Mouse (Mus musculus): Measurements from ENCODE around the gene Platr17. TPM values are rescaled to one million over a fixed set of nuclear protein-coding genes. Genes with fewer than 3 reads are reported as not detected.

Platr17 gene
- total and polyA plus RNA-seq, 3 experiments = not detected

- peak; percentile 53; the same call in 1 of the 2 replicates for TF ChIP-seq HCFC1 (IDR thresholded peaks at IDR 0.05; ENCODE audit: low read depth, low read length)
Observed at GRCm38 (mm10) chr17:33919351-33920281, 14.7 kb downstream of the Platr17 start (continued).

- dilution Hi-C loops (cut with MboI; ENCODE audit: extremely low pct_ligation_motif_present, extremely low pct_unique_long_range_greater_than_20kb, low sequenced_read_pairs) (no loop called here), in situ Hi-C loops (cut with MboI; ENCODE audit: low pct_ligation_motif_present, low pct_unique_long_range_greater_than_20kb, low sequenced_read_pairs) (no loop called here)
- peak; percentile 85 for DNase-seq (ENCODE audit: extremely low read depth)
- peaks cover 27 to 38% of the 10 kb centered on the region in 2 experiments for H3K4me1 ChIP-seq (ENCODE audit: control insufficient read depth in 1 of 2, insufficient read depth in 2 of 2)
- H3K36me3 ChIP-seq (replicated peaks in 1 of 2; ENCODE audit: control insufficient read depth in 1 of 2, insufficient read depth in 1 of 2, low read length in 1 of 2) = peaks cover 42 to 61% of the 10 kb centered on the region in 2 experiments
- H3K27me3 ChIP-seq (replicated peaks) = no peaks in the 10 kb centered on the region
- peak overlapping the region; percentile 81 for H3K9ac ChIP-seq (ENCODE audit: insufficient read depth, low read depth)
- peak overlapping the region; percentile 71 to 99 (median 83) for H3K4me3 ChIP-seq (replicated peaks in 1 of 3; ENCODE audit: low read depth in 2 of 3, low read length in 2 of 3, poor library complexity in 1 of 3)
- H3K79me2 ChIP-seq (replicated peaks; ENCODE audit: control insufficient read depth, extremely low read depth, insufficient read depth, poor library complexity, severe bottlenecking) = peaks cover 22% of the 10 kb centered on the region
- peak overlapping the region; percentile 85 for H3K4me2 ChIP-seq (ENCODE audit: insufficient read depth, low read depth, poor library complexity, severe bottlenecking)
- peaks cover 10% of the 10 kb centered on the region for H3K9me3 ChIP-seq (replicated peaks; ENCODE audit: low read length)
- peak overlapping the region; percentile 93 for H3K27ac ChIP-seq (ENCODE audit: insufficient read depth, low read depth)
- TF ChIP-seq KAT2A (IDR thresholded peaks at IDR 0.05; ENCODE audit: insufficient replicate concordance, low read length) = no peak
- TF ChIP-seq ZKSCAN1 (IDR thresholded peaks at IDR 0.05; ENCODE audit: borderline replicate concordance, low read depth, low read length) = no peak
- TF ChIP-seq NRF1 (IDR thresholded peaks at IDR 0.05; ENCODE audit: low read depth, low read length) = 0 out of 2 replicates have a peak, but pooled peaks have one; percentile 4
- no peak for TF ChIP-seq ZNF384 (IDR thresholded peaks at IDR 0.05; ENCODE audit: low read depth, low read length)
- TF ChIP-seq ETS1 (conservative IDR thresholded peaks at IDR 0.05; ENCODE audit: low read depth, low read length) = peak; percentile 19; the same call in 1 of the 2 replicates
- TF ChIP-seq PAX5 (IDR thresholded peaks at IDR 0.05; ENCODE audit: low read length) = no peak
- TF ChIP-seq HCFC1 (IDR thresholded peaks at IDR 0.05; ENCODE audit: low read depth, low read length) = no peak
- peak; percentile 65 for TF ChIP-seq JUND (conservative IDR thresholded peaks at IDR 0.05; ENCODE audit: low read depth, low read length)
- TF ChIP-seq CHD1 (IDR thresholded peaks at IDR 0.05; ENCODE audit: low read depth, low read length) = 0 out of 2 replicates have a peak, but pooled peaks have one; percentile 73
- TF ChIP-seq RAD21 (IDR thresholded peaks at IDR 0.05; ENCODE audit: low read depth, low read length) = peak; percentile 39
- no peak for TF ChIP-seq MAZ (IDR thresholded peaks at IDR 0.05; ENCODE audit: low read depth, low read length)
- no peak; the same call in none of the 2 replicates for TF ChIP-seq EP300 (IDR thresholded peaks at IDR 0.05; ENCODE audit: low read length)
- peak; percentile 78 for TF ChIP-seq IRF4 (IDR thresholded peaks at IDR 0.05; ENCODE audit: low read depth, low read length)
- 0 out of 2 replicates have a peak, but pooled peaks have one; percentile 45 for TF ChIP-seq MYC (IDR thresholded peaks at IDR 0.05; ENCODE audit: low read depth, low read length)
- TF ChIP-seq E2F4 (IDR thresholded peaks at IDR 0.05; ENCODE audit: insufficient replicate concordance, low read depth, low read length) = no peak
- TF ChIP-seq POLR2AphosphoS2 (IDR thresholded peaks at IDR 0.05; ENCODE audit: low read depth, low read length) = no peak
- TF ChIP-seq NELFE (IDR thresholded peaks at IDR 0.05; ENCODE audit: low read depth, low read length) = no peak
- TF ChIP-seq TCF12 (IDR thresholded peaks at IDR 0.05; ENCODE audit: low read depth, low read length) = 0 out of 2 replicates have a peak, but pooled peaks have one; percentile 23
- peak; percentile 48; the same call in 1 of the 2 replicates for TF ChIP-seq SMC3 (IDR thresholded peaks at IDR 0.05; ENCODE audit: low read depth, low read length)
- peak; percentile 63; the same call in 1 of the 2 replicates for TF ChIP-seq MXI1 (IDR thresholded peaks at IDR 0.05; ENCODE audit: low read depth, low read length)
- TF ChIP-seq MEF2A (IDR thresholded peaks at IDR 0.05; ENCODE audit: borderline replicate concordance, low read depth, low read length) = peak; percentile 37; the same call in 1 of the 2 replicates
- no peak; the same call in 1 of the 2 replicates for TF ChIP-seq ZMIZ1 (IDR thresholded peaks at IDR 0.05; ENCODE audit: low read depth, low read length)
- TF ChIP-seq GABPA (IDR thresholded peaks at IDR 0.05; ENCODE audit: insufficient replicate concordance, low read depth, low read length) = no peak
- peak; percentile 60 to 86 for TF ChIP-seq CTCF (conservative IDR thresholded peaks at IDR 0.05 in 1 of 2, IDR thresholded peaks at IDR 0.05 in 1 of 2; ENCODE audit: low read depth in 2 of 2, low read length in 2 of 2)
- TF ChIP-seq CHD2 (IDR thresholded peaks at IDR 0.05; ENCODE audit: low read length) = no peak
- TF ChIP-seq RCOR1 (conservative IDR thresholded peaks at IDR 0.05; ENCODE audit: low read depth, low read length) = peak; percentile 36; the same call in 1 of the 2 replicates
- TF ChIP-seq UBTF (IDR thresholded peaks at IDR 0.05; ENCODE audit: low read depth, low read length) = no peak
- TF ChIP-seq TBP (conservative IDR thresholded peaks at IDR 0.05; ENCODE audit: low read depth, low read length) = no peak
- 0 out of 2 replicates have a peak, but pooled peaks have one; percentile 22 for TF ChIP-seq ELF1 (IDR thresholded peaks at IDR 0.05; ENCODE audit: low read depth, low read length)
- TF ChIP-seq MAFK (IDR thresholded peaks at IDR 0.05; ENCODE audit: insufficient replicate concordance, low read length) = no peak
- TF ChIP-seq USF1 (IDR thresholded peaks at IDR 0.05; ENCODE audit: low read depth, low read length) = no peak
- peak; percentile 43; the same call in 1 of the 2 replicates for TF ChIP-seq BHLHE40 (IDR thresholded peaks at IDR 0.05; ENCODE audit: low read depth, low read length)
Observed at GRCm38 (mm10) chr17:33920282-33921097, 15.6 kb downstream of the Platr17 start.

Measured in CH12.LX (cell line).